In genomic region chr2:170184175-170184983, GRCm38 (mm10) we compare ENCODE assay signal across 7 mouse cellular contexts. TPM values are rescaled to one million over a fixed set of nuclear protein-coding genes. Genes with fewer than 3 reads are reported as not detected.
A peak's percentile ranks its signal among the peaks of the same experiment; 100 is the strongest.
DNase-seq lines count a peak whose midpoint lies in the region; ATAC-seq lines count a peak whose summit lies in the region.

No protein-coding gene starts in this region.

- peak; percentile 84 for DNase-seq in MN1 (ENCODE audit: low spot score)
- DNase-seq in c-Kit-positive CD71-positive TER-119-negative erythroid progenitor cells, embryonic 14.5 days (ENCODE audit: low read depth) = peak; percentile 67
- peak; percentile 52 for DNase-seq in gastrocnemius, postnatal 10 days
- DNase-seq in induced T-regulatory cell, adult 2 months (ENCODE audit: low read depth) = peak; percentile 90
- DNase-seq in left cerebral cortex, postnatal 25 days (ENCODE audit: low spot score in 2 of 2) = peak; percentile 54 to 61
- DNase-seq in right cerebral cortex, postnatal 4 days = peak; percentile 60

- intact Hi-C loops in left cerebral cortex, postnatal 25 days (cut with DNase I) = loop anchor here (2.0 kb wide), 1 partner anchor 34 kb away; no protein-coding TSS in a partner anchor

- ATAC-seq in megakaryocyte-erythroid progenitor cell, adult 5-6 weeks (replicated peaks; ENCODE audit: low FRiP score, low TSS enrichment, poor library complexity, severe bottlenecking) = peak; percentile 96

RNA-seq across cellular contexts. Expression of gene Zfp217, which starts 36.5 kb away (rescaled TPM):
- total RNA-seq in gastrocnemius, postnatal 10 days (2021) = 10 to 100 TPM; 10.0 to 12.5 TPM
- 1 to 10 TPM; 2.4 to 3.0 TPM for total RNA-seq in left cerebral cortex, postnatal 25 days (2021)
- 26.3 and 61.7 TPM in 2 replicates for total RNA-seq in megakaryocyte-erythroid progenitor cell, adult 5-6 weeks (2014; fragmentation: Nextera tagmentation)
- 16.2 and 30.3 TPM in 2 replicates for total RNA-seq in megakaryocyte-erythroid progenitor cell, adult 5-6 weeks (2017)

Comparison
In these comparisons a context has a peak if more than half of its experiments do, and no peak if none do; other contexts are left out.
1. Peak in every context shown above with its lines: DNase-seq and ATAC-seq.